In the genomic region with DNA sequence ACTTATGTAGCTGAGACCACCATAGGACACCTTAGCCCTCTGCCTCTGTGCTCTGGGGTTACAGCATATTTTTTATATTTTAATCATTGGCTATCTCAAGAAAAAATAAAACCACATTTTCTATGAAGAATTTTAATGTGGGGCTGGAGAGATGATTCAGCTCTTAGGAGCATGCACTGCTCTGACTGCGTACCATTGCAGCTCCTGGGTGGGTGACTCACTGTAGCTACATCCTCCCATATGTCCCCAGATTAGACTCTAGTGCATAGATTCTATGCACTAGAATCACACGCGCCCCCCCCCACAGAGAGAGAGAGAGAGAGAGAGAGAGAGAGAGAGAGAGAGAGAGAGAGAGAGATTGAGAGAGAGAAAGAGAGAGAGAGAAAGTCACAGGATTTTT, we compare ENCODE assay signal across 21 mouse cellular contexts. TPM values are rescaled to one million over a fixed set of nuclear protein-coding genes. Genes with fewer than 3 reads are reported as not detected.
DNase-seq lines count a peak whose midpoint lies in the region; ATAC-seq lines count a peak whose summit lies in the region.
"Had no signal": no experiment of that assay in that cellular context is flagged by ENCODE, and none has a peak within 500 bp of the region (broad histone marks: within the 10 kb centered on the region; RNA-seq: fewer than 3 reads in every experiment).

No protein-coding gene starts in this region.

- DNase-seq in frontal cortex, postnatal 14 days (ENCODE audit: low spot score in 2 of 2), result no peak
- DNase-seq in left cerebral cortex, postnatal 14 days (ENCODE audit: low spot score in 2 of 2), result peak; percentile 19 to 38
- DNase-seq in left cerebral cortex, postnatal 10 days (ENCODE audit: extremely low spot score in 1 of 2, low spot score in 2 of 2), result no peak
- peak; percentile 4 to 17 for DNase-seq in left cerebral cortex, postnatal 36 days (ENCODE audit: low spot score in 2 of 2)
- peak; percentile 6 to 14 for DNase-seq in right cerebral cortex, postnatal 36 days (ENCODE audit: low spot score in 2 of 2)
- no peak for DNase-seq in ovary, postnatal 10 days (ENCODE audit: low spot score)
- no peak for DNase-seq in kidney, postnatal 25 days
- DNase-seq: adrenal gland, postnatal 14 days; cerebellum, adult 2 months; cerebellum, postnatal 10 days; embryo, embryonic 11 days; gastrocnemius, postnatal 14 days had no signal

- ATAC-seq in frontal cortex, adult (ENCODE audit: low TSS enrichment), result peak; percentile 98
- ATAC-seq: activated CD4-positive, CD25-positive, alpha-beta regulatory T cell, adult 4 months; forebrain, embryonic 15.5 days; Patski had no signal

- intact Hi-C loops in left cerebral cortex, postnatal 14 days (cut with DNase I), result no loop called here
- intact Hi-C loops in left cerebral cortex, postnatal 10 days (cut with DNase I), result no loop called here
- intact Hi-C loops in left cerebral cortex, postnatal 36 days (cut with DNase I), result no loop called here

RNA-seq across cellular contexts. Expression of a gene that starts 18.6 kb away (rescaled TPM):
- total RNA-seq in left cerebral cortex, postnatal 14 days (2021), result under 1 TPM; 0.29 to 0.32 TPM
- total RNA-seq in left cerebral cortex, postnatal 10 days (2021), result under 1 TPM; 0.17 to 0.28 TPM
- total RNA-seq in left cerebral cortex, postnatal 36 days (2021), result under 1 TPM in 1 of 2 experiments, not detected in 1; 0.18 TPM
- total RNA-seq: adrenal gland, adult 18-20 months; adrenal gland, postnatal 14 days; gastrocnemius, adult 18-20 months; gastrocnemius, postnatal 14 days; heart, postnatal 25 days; MEL had no signal

RNA-seq across cellular contexts. Expression of a gene that starts 28.7 kb away (rescaled TPM):
- not detected for total RNA-seq in left cerebral cortex, postnatal 14 days (2021)
- not detected for total RNA-seq in left cerebral cortex, postnatal 10 days (2021)
- not detected for total RNA-seq in left cerebral cortex, postnatal 36 days (2021)
- total RNA-seq: adrenal gland, adult 18-20 months; adrenal gland, postnatal 14 days; gastrocnemius, adult 18-20 months; gastrocnemius, postnatal 14 days; heart, adult 8-10 months; heart, postnatal 25 days; MEL had no signal

Comparison
In these comparisons a context has a peak if more than half of its experiments do, and no peak if none do; other contexts are left out.
1. DNase-seq: peak in left cerebral cortex, postnatal 14 days (2 of 2), left cerebral cortex, postnatal 36 days (2 of 2) and right cerebral cortex, postnatal 36 days (2 of 2); none in frontal cortex, postnatal 14 days (0 of 2), left cerebral cortex, postnatal 10 days (0 of 2), ovary, postnatal 10 days (single experiment) and kidney, postnatal 25 days (0 of 2).